Mouse (Mus musculus) cerebellum, adult 11-12 months (tissue): ENCODE results near the gene Abhd12.

Experiments used
- DNase-seq: peaks from one replicate; pipeline ENCODE4 v3.0.0; 2022

The Abhd12 gene

DNA sequence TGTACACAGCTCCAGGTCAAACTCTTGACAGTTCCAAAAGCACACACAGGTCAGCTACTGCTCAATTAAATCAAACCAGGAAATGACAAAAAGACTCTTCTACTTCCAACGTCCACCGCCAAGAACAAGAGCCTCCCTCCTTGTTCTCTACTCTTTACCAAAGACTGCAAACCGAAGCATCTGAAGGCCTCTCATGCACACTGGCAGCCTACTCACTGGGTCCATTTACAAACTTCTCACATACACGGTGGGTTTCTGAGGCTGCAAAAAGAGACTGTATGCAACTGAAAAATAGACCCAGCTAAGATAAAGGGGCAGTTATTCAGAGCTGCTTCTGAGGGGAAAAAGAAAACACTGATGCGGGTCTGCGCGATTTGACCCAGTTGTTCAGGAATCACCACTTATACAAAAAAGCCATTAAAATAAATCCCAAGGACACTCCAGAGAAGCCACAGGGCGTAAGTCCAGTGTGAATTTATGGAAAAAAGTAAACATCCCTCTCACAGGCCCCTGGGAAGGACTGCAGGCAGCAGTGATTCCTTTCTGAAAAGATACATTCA, 57.0 kb downstream of the Abhd12 start:
- no peak for DNase-seq

DNA sequence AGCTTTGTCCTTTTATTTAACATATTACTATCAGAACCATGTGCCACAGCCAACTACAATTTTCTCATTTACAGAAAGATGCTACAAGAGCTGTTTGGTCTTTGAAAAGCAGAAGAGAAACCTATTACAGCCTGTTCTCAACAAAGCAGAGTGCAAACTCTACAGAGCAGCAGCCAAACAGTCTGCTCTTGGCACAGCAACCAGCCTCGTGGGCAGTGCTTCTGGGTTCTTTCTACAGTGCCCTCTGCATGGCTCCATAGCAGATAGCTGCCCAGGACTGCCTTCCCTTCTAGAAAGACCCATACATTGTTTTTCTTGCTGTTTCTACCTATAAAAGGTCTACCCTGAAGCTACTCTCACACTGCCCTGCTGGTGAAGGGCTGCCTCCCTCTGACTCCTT, 59.7 kb downstream of the Abhd12 start:
- no peak for DNase-seq

DNA sequence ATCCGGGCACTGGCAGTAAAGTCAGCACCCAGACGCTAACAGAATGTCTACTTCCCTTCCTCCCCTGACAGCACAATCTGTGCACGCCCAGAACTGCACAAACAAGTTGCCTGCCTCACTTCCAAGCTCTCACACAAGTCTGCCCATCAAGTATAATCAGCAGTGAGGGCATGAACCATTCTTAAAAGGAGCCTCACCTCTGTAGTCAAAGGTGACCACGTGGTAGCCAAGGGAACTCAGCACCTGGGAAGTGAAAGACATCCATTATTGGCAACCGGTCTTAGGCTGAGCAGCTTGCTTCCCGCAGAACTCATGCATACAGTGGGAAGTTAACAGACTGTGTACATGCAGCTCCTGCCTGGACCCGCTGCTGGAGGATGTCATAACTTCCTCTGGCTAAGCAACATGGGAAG, 62.5 kb downstream of the Abhd12 start:
- no peak for DNase-seq

DNA sequence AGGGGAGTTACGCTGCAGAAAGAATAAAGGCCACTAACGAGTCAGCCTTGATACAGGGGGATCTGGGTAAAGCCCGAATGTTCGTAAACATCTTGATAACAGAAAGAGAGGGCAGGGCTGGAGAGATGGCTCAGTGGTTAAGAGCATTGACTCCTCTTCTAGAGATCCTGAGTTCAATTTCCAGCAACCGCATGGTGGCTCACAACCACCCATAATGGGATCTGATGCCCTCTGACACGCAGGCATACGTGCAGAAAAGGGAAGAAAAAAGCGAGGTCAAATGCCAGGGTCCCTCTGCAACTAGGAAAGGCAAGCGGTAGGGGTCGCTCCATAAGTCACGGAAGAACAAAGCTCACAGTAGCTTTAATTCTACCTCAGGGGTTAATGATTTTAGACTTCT, 63.4 kb downstream of the Abhd12 start:
- DNase-seq = no peak

DNA sequence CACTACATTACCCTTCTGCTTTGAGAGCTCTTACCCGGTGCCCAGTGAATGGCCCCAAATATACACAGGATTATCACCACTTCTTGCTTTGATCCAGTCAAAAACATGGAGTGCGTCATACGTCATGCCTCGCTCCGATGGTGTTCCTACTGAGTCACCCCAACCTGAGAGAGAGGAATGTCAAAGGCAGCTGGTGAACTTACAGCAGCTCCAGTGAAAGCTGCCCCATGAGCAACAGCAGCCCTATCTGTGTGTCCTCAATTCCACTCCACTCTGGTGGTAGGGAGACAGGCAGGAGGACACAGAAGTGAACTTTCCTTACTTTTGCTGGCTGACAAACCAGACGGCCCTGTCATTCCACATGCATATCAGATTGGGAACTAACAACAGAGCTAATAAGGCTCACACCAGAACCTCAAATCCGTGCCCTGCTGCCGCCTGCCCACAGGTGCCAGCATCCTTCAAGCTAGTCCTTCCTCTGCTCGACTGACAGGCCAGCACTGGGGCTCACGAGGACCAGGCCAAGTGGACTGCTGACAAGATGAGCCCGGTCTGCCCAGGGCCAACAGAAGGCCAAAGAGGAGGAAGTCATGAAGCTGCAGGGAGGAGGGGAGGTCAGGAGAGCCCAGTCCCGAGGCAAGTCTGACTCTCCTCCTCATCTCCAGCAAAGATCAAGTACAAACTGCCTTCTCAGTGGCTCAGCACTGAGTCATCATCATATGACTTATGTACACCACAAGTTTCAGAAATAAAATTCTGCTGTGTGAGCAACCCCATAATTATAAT, 64.7 kb downstream of the Abhd12 start:
- no peak for DNase-seq

DNA sequence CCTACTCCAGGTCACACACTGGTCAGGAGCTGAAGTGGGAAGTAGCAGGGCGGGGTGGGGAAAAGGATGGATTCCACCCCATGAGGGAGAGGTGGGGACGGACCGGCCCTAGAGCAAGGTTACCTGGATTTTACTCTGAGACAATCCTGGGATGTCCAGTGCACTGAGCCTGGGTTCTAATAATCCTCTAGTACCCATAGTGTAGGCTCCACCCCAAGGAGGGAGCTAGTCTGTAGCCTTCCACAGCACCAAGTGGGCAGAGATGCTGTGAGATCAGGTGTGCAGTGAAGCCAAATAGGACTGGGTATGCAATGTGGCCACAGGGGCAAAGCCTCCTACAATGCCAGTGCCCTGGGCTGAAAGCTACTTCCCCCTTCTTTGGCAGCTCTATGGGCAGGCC, 66.8 kb downstream of the Abhd12 start:
- no peak for DNase-seq

DNA sequence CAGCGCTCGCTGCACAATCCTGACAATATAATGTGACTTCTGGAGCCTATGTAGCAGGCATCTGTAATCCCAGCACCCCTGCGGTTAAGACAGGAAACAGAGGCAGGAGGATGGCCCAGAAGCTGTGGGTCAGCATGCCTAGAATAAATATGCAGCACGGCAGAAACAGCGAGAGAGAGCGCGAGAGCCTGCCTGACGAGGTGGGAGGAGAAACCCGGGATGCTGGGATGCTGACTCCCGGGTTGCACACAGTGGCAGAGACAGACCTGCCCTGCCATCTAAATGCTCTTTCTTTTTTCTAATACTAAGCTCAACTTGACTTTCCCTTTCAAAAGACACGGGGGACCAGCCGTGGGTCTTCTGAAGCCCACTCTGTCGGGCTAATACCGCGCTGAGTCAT, 67.6 kb downstream of the Abhd12 start:
- no peak for DNase-seq

DNA sequence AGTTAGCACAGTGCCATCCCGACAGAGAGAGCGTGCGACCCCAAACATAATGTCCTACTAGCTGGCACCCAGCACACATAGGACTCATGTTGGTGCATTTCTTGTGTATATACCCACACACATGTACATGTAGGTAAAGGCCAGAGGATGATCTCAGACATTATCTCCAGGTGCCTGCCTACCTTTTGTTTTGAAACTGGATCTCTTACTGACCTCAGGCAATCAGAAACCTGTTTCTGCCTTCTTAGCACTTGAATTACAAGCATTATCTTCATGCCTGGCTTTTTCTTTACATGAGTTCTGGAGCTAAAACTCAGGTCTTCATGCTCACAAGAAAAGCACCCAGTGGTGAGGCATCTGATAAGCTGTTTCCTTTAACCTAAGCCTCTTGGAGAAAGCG, 68.6 kb downstream of the Abhd12 start:
- no peak for DNase-seq

DNA sequence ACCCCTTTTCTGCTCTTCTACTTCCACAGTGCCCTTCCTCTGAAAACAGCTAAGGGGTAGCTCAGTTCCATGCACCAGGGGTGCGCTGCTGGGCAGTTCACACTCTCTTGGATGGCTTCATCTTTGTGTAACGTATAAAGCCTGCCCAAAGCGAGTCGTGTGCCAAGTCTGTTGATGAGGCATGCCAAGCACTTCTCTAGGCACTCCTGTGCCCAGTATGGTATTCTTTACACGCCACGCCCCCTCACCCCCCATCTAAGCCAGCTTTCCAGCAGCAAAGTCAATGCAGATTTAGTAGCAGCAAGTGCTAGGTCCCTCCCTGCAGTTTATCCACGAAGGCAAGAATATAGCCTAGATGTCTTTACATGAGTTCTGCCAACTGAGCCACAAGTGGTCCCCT, 69.9 kb downstream of the Abhd12 start:
- DNase-seq = no peak

DNA sequence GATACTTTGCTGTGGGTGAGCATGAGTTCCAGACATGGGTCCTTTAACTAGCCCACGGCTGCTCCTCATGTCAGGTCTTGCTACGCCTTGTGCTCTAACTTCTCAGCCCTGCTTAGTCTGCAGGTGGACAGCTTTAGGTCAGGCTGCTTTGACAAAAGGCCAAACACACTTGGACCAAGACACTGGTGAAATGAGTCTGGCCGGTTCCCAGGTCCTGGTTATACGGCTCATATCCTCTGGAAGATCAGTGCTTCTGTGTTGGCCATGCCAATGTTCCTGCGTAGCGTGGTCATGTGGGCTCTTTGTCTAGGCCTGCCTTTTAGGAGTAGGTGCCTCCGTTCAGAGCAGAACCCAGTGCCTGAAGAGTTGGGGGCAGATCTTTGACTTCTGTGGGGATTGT, 72.5 kb downstream of the Abhd12 start:
- DNase-seq = peak; percentile 79

DNA sequence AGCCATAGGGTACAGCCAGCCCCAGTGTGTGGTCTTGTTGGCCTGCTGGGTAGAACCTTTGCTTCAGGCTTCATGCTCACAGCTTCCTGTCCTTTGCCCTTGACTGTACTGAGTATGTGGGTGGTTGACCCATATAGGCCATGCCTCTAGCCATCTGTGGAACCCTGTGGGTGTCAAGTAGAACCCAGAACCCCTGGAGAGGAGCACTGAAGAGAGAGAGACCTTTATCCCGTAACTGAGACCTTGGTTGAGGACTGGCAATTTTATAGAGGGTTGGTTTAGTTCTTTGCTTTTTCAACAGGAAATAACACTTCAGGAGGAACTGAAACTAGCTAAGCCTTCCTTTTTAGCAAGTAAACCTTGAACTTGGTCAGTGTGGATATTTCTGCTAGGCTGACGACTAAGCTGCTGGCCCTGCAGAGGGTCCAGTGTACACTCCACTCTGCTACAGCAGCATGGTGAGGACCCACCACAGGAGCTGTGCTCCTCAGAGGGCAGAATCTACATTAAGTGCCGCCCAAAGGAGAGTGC, 73.6 kb downstream of the Abhd12 start:
- DNase-seq = no peak

DNA sequence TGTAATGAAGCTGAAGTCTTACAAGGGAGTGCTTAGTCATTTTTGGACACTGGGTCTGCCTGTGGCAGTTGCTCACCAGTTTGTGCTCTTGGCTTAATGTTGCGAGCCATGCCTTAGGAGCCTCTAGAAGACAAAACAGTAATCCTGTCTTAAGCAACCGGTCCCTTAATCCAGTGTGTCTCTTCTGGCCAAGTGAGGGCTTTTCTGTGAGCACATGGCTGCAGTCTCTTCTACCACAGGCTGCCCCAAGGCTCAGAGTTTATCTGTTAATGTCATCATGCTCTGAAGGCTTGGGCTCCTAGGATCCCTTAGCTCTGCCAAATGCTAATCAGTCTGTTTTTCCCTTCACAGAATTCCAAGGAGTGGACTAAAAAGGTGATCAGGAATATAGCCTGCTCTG, 74.5 kb downstream of the Abhd12 start:
- no peak for DNase-seq

DNA sequence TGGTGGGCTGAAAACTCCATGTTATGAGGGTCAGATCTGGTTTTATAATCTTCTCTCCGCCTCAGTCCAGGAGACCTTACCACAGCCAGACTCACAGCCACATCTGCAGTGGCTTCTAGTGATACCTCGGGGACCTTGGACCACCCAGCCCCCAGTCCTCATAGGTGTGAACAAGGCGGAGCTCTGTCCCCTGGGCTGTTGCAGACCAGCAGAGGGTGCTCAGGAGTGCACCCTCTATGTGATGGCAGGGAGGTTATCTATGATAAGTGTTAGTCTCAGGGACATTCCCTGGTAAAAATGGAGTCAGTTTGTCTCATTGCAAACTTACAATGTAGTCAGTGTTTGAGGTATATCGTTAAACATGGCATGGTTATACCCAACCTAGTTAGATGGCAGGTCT, 75.9 kb downstream of the Abhd12 start:
- DNase-seq = no peak

DNA sequence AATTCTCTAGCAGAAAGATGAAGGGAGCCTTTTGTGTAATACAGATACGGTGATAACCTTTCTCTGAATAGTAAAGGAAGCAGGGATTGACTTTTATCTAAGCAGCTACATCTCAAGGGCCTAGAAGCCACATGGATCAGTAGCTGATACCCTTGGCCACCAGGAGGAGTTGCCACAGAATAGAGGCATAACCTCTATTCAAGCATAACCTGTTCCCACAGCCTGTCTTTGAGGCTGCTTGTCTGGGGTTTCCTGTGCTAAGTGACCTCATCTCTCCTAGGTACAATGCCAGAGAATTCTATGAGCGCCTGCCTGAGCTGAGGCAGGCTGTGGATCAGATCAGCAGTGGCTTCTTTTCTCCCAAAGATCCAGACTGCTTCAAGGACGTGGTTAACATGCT, 76.4 kb downstream of the Abhd12 start:
- no peak for DNase-seq

DNA sequence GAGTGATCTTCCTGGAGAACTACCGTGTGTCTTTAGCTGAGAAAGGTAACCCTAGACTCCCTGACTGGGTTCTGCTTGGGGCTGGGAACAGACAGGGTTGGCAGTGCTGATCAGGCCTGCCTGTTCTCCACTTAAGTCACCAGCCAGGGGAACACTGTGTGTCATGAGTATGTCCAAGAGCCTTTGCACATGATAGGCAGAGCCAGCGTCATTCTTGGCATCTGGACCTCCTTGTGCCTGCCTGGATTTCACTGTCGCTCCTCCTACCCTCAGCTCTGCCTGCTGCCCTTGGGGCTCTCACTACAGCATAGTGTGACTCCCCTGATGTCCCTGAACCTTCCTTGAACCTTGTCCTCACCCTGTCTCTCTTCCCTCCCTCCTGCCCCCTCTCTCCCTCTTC, 78.1 kb downstream of the Abhd12 start:
- no peak for DNase-seq

DNA sequence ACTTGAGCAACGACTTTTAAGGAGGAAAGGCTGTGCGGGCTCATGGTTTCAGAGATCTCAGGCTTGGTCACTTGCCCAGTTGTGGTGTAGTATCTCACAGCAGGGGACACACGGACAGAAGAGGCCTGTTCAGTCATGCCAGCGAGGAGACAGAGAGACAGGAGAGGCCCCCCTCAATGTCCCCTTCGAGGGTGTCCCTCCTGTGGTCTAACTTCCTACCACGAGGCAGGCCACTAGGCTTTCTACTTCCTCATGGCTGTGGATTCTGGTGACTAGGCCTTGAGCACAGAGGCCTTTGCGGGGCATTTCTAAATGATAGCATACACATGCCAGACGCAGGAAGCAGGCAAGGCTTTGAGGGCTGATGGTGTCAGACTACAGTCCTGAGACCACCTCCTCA, 81.6 kb downstream of the Abhd12 start:
- no peak for DNase-seq

DNA sequence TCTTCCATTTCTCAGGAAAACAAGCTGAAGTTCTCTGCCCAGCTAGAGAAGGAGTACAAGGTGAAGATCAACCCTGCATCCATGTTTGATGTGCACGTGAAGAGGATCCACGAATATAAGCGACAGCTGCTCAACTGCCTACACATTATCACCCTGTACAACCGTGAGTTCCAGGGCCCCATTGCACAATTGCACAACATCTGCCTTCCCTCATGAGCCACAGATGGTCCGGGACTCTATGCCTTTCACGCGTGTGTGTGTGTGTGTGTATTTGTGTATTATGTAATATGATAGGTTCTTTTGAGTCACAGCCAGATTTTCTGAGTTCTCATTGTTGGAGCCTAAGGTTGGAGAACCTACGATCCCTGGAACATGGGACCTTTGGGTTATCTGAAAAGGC, 83.8 kb downstream of the Abhd12 start:
- DNase-seq = no peak

DNA sequence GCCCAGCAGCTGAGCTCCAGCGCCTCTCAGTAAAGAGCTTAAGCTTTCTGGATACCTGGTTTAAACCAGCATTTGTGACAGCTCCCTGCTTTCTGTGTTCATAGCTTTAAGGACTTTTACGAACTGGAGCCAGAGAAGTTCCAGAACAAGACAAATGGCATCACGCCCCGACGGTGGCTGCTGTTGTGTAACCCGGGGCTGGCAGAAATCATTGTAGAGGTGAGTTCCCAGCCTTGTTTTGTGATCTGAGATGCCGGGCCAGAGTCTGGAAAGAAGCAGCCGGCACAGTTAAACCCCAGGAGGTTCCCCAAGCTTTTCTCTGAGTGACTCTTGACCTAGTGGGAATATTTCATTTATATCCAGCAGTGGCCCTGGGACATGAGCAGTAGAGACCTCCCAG, 85.8 kb downstream of the Abhd12 start:
- no peak for DNase-seq

DNA sequence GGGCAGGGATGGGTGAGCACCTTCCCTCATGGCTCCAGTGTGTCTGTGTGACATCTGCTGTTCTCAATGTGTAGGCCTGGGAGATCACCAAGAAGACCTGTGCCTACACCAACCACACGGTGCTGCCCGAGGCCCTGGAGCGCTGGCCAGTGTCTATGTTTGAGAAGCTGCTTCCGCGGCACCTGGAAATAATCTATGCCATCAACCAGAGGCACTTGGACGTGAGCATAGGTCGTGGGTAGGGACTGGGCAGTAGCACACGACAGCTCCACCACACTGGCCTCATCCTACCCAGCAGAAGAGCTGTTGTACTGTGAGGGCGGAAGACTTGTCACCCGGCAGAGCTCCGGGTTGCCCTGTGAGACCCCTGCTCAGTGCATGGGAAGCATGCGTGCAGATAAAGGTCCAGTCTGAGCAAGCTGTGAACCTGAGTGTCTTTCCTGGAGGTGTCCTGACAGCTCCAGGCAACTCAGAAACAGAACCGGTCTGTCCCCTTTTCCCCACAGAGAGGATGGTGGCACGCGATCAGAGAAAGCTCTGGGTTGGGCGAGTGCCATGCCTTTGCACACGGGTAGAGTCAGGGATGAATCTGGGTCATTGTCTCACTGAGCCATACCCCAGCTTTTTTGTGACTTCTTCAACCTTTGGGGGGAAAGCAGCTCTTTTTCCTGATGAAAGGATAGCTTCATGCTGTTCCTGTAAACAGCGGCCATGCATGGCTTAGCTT, 87.7 kb downstream of the Abhd12 start:
- DNase-seq = peak; percentile 69

DNA sequence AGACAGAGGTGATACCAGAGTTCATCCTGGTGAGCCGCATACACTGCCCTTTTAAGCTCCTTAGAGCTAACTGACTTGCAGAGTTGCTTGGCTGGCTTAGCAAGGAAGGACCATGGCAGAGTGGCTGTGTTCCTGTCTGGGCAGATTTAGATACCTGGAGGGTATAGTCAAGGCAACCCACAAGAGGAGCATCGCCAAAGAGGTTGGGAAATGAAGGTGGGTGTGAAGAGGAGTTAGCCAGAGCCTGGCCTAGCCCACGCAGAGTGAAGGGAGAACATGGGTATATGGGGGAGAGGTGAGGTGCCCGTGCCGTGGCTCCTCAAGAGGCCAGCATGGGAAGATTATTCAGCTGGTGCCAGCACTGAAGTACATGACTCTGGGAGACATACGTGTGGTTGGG, 91.7 kb downstream of the Abhd12 start:
- DNase-seq = no peak

DNA sequence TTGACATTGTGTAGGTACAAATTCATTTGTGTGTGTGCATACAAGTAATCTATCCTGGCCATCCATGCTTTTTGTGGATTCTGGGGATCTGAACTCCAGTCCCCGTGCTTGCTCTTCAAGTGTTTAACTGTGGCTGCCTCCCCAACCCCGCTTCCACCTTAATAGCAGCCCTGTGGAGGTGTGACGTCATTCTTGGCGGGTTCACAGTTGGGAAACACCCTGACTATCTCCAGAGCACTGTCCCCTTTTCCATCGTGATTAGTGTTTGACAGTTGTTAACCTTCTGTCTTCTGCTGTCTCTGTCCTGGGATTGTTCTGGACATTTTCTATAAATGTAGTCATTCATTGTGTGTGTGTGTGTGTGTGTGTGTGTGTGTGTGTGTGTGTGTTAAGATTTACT, 93.9 kb downstream of the Abhd12 start:
- DNase-seq = no peak

DNA sequence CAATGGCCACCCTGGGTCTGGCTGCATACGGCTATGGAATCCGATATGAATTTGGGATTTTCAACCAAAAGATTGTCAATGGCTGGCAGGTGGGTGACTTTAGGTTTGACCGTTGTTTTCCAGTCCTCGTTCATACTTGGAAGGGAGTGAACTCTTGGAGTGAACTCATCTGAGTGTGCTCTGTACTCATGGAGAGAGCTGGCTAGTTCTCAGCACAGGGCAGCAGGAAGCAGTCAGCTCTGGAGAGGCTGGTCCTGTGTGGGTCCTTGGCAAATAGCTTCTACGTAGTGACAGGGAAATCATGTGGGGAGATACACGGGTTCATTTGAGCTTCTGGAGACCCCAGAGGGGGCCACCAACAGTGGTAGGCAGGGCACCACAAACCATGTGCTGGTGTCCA, 95.7 kb downstream of the Abhd12 start:
- no peak for DNase-seq

DNA sequence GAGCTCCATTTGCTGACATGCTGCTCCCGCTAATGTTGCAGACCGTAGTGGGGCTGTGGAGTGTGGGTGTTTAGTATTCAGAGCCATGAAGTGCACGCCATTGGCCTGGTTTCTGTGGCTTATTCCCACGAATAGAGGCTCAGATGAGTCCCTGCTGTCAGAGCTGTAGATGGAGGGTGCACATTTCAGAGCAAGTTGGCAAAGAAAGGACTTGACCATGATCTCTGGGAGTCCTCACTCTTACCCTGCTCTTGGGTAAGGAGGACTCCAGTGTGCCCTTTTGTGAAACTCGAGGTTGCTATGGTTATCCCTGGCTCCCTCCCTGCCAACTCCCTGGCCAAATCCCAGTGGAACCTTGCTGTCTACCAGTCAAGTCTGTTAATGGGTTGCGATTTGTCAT, 96.2 kb downstream of the Abhd12 start:
- no peak for DNase-seq

DNA sequence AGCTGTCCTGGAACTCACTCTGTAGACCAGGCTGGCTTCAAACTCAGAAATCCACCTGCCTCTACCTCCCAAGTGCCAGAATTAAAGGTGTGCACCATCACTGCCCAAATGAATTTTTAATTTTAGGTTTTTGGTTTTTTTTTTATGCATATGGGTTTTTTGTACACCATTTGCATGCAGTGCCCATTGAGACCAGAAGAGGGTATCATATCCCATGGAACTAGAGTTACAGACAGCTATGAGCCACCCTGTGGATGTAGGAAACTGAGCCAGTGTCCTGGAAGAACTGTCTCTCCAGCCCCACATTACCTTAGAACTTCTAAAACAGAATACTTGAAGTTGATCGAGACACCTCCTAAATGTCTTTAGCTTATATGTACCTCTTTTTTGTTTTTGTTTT, 101.5 kb downstream of the Abhd12 start:
- DNase-seq = no peak
